Mouse (Mus musculus) T-cell, adult 2 months (primary cell): ENCODE measurements around the gene Adra1d.

Experiments
- DNase-seq: peaks from one replicate; pipeline ENCODE4 v3.0.0; 2022; ENCODE audit warnings: low spot score

The Adra1d gene

GRCm38 (mm10) chr2:131496125-131496820, 65.8 kb downstream of the Adra1d start:
- no peak for DNase-seq
